Mouse (Mus musculus) 416B (cell line): ENCODE measurements at regions not wholly inside any gene's neighbourhood (a gene's known extent, or its start where the extent isn't known, plus 50 kb on each side); places are given as distances from the start of the nearest gene placed in this dataset.

Experiments used
- DNase-seq: peaks from one replicate; pipeline ENCODE4 v3.0.0; 2011; ENCODE audit warnings: low read depth

GRCm38 (mm10) chr14:83533057-83533456 is 910.3 kb upstream of the Pcdh17 start:
- peak; percentile 56 for DNase-seq
